Mouse (Mus musculus) intestine, embryonic 14.5 days (tissue): ENCODE data around the gene Inip. TPM values are rescaled to one million over a fixed set of nuclear protein-coding genes. Genes with fewer than 3 reads are reported as not detected.

Source experiments
- ATAC-seq: fragments of 200-750 bp; cut with Nextera tagmentation; replicated peaks from 2 replicates; pipeline ENCODE4 v1.8.0; 2017; ENCODE audit warnings: low read depth, moderate number of reproducible peaks, moderate TSS enrichment, moderate library complexity; ENCODE audit not compliant: low FRiP score, low TSS enrichment
- DNase-seq: peaks from one replicate; pipeline ENCODE4 v3.0.0-alpha.2; 2018; ENCODE audit warnings: low spot score
- H3K27ac ChIP-seq: fragments of 300-500 bp; sonication (generic); 2 replicates; pipeline ENCODE4 v1.5.1; 2014; ENCODE audit warnings: low read depth, mild to moderate bottlenecking, control low read depth
- H3K27me3 ChIP-seq: fragments of 300-500 bp; sonication (generic); replicated peaks from 2 replicates; pipeline ENCODE4 v1.6.1; 2014; ENCODE audit warnings: low read length, control low read depth; ENCODE audit not compliant: control insufficient read depth, insufficient read depth
- H3K36me3 ChIP-seq: fragments of 300-500 bp; sonication (generic); 2 replicates; pipeline ENCODE4 v1.6.1; 2014; ENCODE audit warnings: low read length, control low read depth; ENCODE audit not compliant: control insufficient read depth, insufficient read depth
- H3K4me1 ChIP-seq: fragments of 300-500 bp; sonication (generic); replicated peaks from 2 replicates; pipeline ENCODE4 v1.6.1; 2014; ENCODE audit warnings: low read length, control low read depth, mixed read lengths; ENCODE audit not compliant: control insufficient read depth, insufficient read depth
- H3K4me2 ChIP-seq: fragments of 300-500 bp; sonication (generic); 2 replicates; pipeline ENCODE4 v1.6.1; 2014; ENCODE audit warnings: low read length
- H3K4me3 ChIP-seq: fragments of 300-500 bp; sonication (generic); 2 replicates; pipeline ENCODE4 v1.5.1; 2014; ENCODE audit warnings: low read depth, low read length, control low read depth, mixed read lengths
- H3K9ac ChIP-seq: fragments of 300-500 bp; sonication (generic); 2 replicates; pipeline ENCODE4 v1.6.1; 2014; ENCODE audit warnings: mild to moderate bottlenecking, low read length
- H3K9me3 ChIP-seq: fragments of 300-500 bp; sonication (generic); 2 replicates; pipeline ENCODE4 v1.6.1; 2016; ENCODE audit warnings: low read length, control low read depth; ENCODE audit not compliant: control insufficient read depth
- WGBS: fragments of 180-500 bp; shearing (Covaris S2); extraction: QIAGEN DNeasy Blood & Tissue Kit; methylation state at CpG from one replicate; pipeline ENCODE4 v1.1.7; 2014; 5-methylcytosine and 5-hydroxymethylcytosine counted together
- polyA plus RNA-seq: library from polyadenylated mRNA; unstranded; fragments of >200 nt; fragmentation: Nextera tagmentation; extraction: Ambion mirVana; gene quantifications from 2 replicates; pipeline ENCODE4 v1.2.1, GENCODE M21; 2014

Gene Inip
- polyA plus RNA-seq, 1 experiment from 2014 or later, result 55.1 TPM

- H3K4me2 ChIP-seq, result no peak overlapping the region
- H3K9ac ChIP-seq, result no peak overlapping the region
- H3K27ac ChIP-seq, result no peak overlapping the region
- peak; percentile 34 for DNase-seq
- no peaks in the 10 kb centered on the region for H3K4me1 ChIP-seq
- no peak for ATAC-seq
- H3K27me3 ChIP-seq, result no peaks in the 10 kb centered on the region
- no peak overlapping the region for H3K4me3 ChIP-seq
- H3K36me3 ChIP-seq, result no peaks in the 10 kb centered on the region
- H3K9me3 ChIP-seq, result no peaks in the 10 kb centered on the region
- 71% methylated on average over 12 of the region's 12 CpGs for WGBS
These were observed 43.6 kb downstream of the Inip start for GRCm38 (mm10) chr4:59757452-59758435.

GRCm38 (mm10) chr4:59756332-59757082 is 44.9 kb downstream of the Inip start:
- H3K27ac ChIP-seq, result no peak overlapping the region
- no peak overlapping the region for H3K4me3 ChIP-seq
- WGBS, result 82% methylated on average over 9 of the region's 9 CpGs
- no peak overlapping the region for H3K9ac ChIP-seq
- ATAC-seq (no peak), DNase-seq (no peak)
- H3K36me3 ChIP-seq, result no peaks in the 10 kb centered on the region
- no peaks in the 10 kb centered on the region for H3K27me3 ChIP-seq
- H3K4me2 ChIP-seq, result no peak overlapping the region
- no peaks in the 10 kb centered on the region for H3K9me3 ChIP-seq
- no peaks in the 10 kb centered on the region for H3K4me1 ChIP-seq

- no peaks in the 10 kb centered on the region for H3K4me1 ChIP-seq
- WGBS, result 83% methylated on average over 13 of the region's 13 CpGs
- no peak overlapping the region for H3K4me3 ChIP-seq
- H3K36me3 ChIP-seq, result no peaks in the 10 kb centered on the region
- no peak overlapping the region for H3K27ac ChIP-seq
- DNase-seq (peak; percentile 43), ATAC-seq (no peak)
- H3K9ac ChIP-seq, result no peak overlapping the region
- H3K4me2 ChIP-seq, result no peak overlapping the region
- H3K27me3 ChIP-seq, result no peaks in the 10 kb centered on the region
- H3K9me3 ChIP-seq, result no peaks in the 10 kb centered on the region
These were observed 47.8 kb downstream of the Inip start for GRCm38 (mm10) chr4:59753491-59754140.

- no peak overlapping the region for H3K9ac ChIP-seq
- H3K9me3 ChIP-seq, result no peaks in the 10 kb centered on the region
- no peak overlapping the region for H3K27ac ChIP-seq
- no peak for ATAC-seq
- no peak overlapping the region for H3K4me2 ChIP-seq
- peak; percentile 35 for DNase-seq
- H3K4me1 ChIP-seq, result no peaks in the 10 kb centered on the region
- no peaks in the 10 kb centered on the region for H3K36me3 ChIP-seq
- no peaks in the 10 kb centered on the region for H3K27me3 ChIP-seq
- no peak overlapping the region for H3K4me3 ChIP-seq
- WGBS, result 58% methylated on average over 2 of the region's 2 CpGs
These were observed 61.5 kb downstream of the Inip start for GRCm38 (mm10) chr4:59739882-59740281.

- Histone ChIP-seq H3K4me2 (no peak overlapping the region), H3K27ac (no peak overlapping the region), H3K9ac (no peak overlapping the region), H3K36me3 (no peaks in the 10 kb centered on the region), H3K9me3 (no peaks in the 10 kb centered on the region), H3K4me3 (no peak overlapping the region), H3K4me1 (no peaks in the 10 kb centered on the region), H3K27me3 (no peaks in the 10 kb centered on the region)
- 98% methylated on average over 4 of the region's 4 CpGs for WGBS
- peak; percentile 47 for DNase-seq
- no peak for ATAC-seq
These were observed 62.1 kb downstream of the Inip start for GRCm38 (mm10) chr4:59739321-59739720.

- no peaks in the 10 kb centered on the region for H3K4me1 ChIP-seq
- H3K27ac ChIP-seq, result no peak overlapping the region
- no peaks in the 10 kb centered on the region for H3K27me3 ChIP-seq
- WGBS, result 94% methylated on average over 7 of the region's 7 CpGs
- H3K9me3 ChIP-seq, result no peaks in the 10 kb centered on the region
- ATAC-seq (no peak), DNase-seq (no peak)
- H3K9ac ChIP-seq, result no peak overlapping the region
- H3K36me3 ChIP-seq, result no peaks in the 10 kb centered on the region
- no peak overlapping the region for H3K4me2 ChIP-seq
- H3K4me3 ChIP-seq, result no peak overlapping the region
These were observed 69.8 kb downstream of the Inip start for GRCm38 (mm10) chr4:59731544-59731943.

- no peak for ATAC-seq
- DNase-seq, result no peak
- no peaks in the 10 kb centered on the region for H3K36me3 ChIP-seq
- no peak overlapping the region for H3K4me2 ChIP-seq
- 85% methylated on average over 2 of the region's 2 CpGs for whole genome bisulfite sequencing
- H3K9ac ChIP-seq, result no peak overlapping the region
- no peaks in the 10 kb centered on the region for H3K27me3 ChIP-seq
- H3K9me3 ChIP-seq, result no peaks in the 10 kb centered on the region
- no peak overlapping the region for H3K4me3 ChIP-seq
- H3K27ac ChIP-seq, result no peak overlapping the region
- H3K4me1 ChIP-seq, result no peaks in the 10 kb centered on the region
These were observed 72.5 kb downstream of the Inip start for GRCm38 (mm10) chr4:59728839-59729238.

GRCm38 (mm10) chr4:59727878-59728261 is 73.5 kb downstream of the Inip start:
- Histone ChIP-seq H3K9me3 (no peaks in the 10 kb centered on the region), H3K27me3 (no peaks in the 10 kb centered on the region), H3K4me1 (no peaks in the 10 kb centered on the region), H3K36me3 (no peaks in the 10 kb centered on the region), H3K4me3 (no peak overlapping the region), H3K27ac (no peak overlapping the region), H3K9ac (no peak overlapping the region), H3K4me2 (no peak overlapping the region)
- ATAC-seq (no peak), DNase-seq (no peak)
- WGBS, result 75% methylated on average over 9 of the region's 9 CpGs
